Mouse (Mus musculus) heart, adult 2 months (tissue): Measurements from ENCODE around the gene Olfr262.

Experiments
- CTCF ChIP-seq: fragments of 200-600 bp; IDR thresholded peaks from 2 replicates; pipeline ENCODE4 v1.8.1; 2022; ENCODE audit warnings: antibody characterized with exemption, mild to moderate bottlenecking, moderate library complexity
- EP300 ChIP-seq: fragments of 200-500 bp; IDR thresholded peaks from 2 replicates; pipeline ENCODE4 v1.6.1; 2011; ENCODE audit warnings: low read depth, low read length, control low read depth; ENCODE audit not compliant: insufficient read depth

DNA sequence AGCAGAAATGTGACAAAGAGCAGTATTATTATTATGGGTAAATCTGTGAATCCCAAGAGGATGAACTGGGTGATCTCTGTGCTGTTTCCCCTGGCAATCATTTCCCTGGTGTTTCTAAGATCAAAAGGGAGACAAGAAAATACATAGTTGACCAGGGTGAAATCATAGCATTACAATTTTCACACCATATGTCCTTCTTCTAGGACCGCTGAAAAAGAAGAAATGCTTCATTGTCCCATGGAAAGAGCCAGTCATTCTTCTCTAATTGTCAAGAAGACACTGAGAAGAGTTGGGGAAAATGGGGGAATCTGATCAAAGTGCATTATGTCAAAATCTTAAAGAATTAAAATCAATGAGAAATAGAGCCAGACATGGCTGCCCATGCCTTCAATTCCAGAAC, at the start of gene Olfr262:
- no peak for TF ChIP-seq CTCF
- TF ChIP-seq EP300: no peak
